Mouse (Mus musculus) intestine, postnatal 0 days (tissue): ENCODE data around the gene Dmac2. TPM values are rescaled to one million over a fixed set of nuclear protein-coding genes. Genes with fewer than 3 reads are reported as not detected.

Experiments
- ATAC-seq: fragments of 200-750 bp; cut with Nextera tagmentation; 2 replicates; pipeline ENCODE4 v1.8.0; 2017; ENCODE audit warnings: mild to moderate bottlenecking, moderate TSS enrichment, moderate library complexity
- H3K27ac ChIP-seq: fragments of 300-500 bp; sonication (generic); 2 replicates; pipeline ENCODE4 v1.5.1; 2014; ENCODE audit warnings: mild to moderate bottlenecking, low read depth, low read length, moderate library complexity
- H3K27me3 ChIP-seq: fragments of 300-500 bp; sonication (generic); replicated peaks from 2 replicates; pipeline ENCODE4 v1.6.1; 2014; ENCODE audit warnings: low read length, mixed read lengths; ENCODE audit not compliant: control insufficient read depth, insufficient read depth
- H3K36me3 ChIP-seq: fragments of 300-500 bp; sonication (generic); 2 replicates; pipeline ENCODE4 v1.6.1; 2014; ENCODE audit warnings: mild to moderate bottlenecking, moderate library complexity; ENCODE audit not compliant: control insufficient read depth, insufficient read depth
- H3K4me1 ChIP-seq: fragments of 300-500 bp; sonication (generic); replicated peaks from 2 replicates; pipeline ENCODE4 v1.6.1; 2014; ENCODE audit warnings: antibody characterized with exemption, low read length, mixed read lengths; ENCODE audit not compliant: control insufficient read depth, insufficient read depth
- H3K4me2 ChIP-seq: fragments of 300-500 bp; sonication (generic); replicated peaks from 2 replicates; pipeline ENCODE4 v1.6.1; 2014; ENCODE audit warnings: low read depth, mild to moderate bottlenecking, moderate library complexity
- H3K4me3 ChIP-seq: fragments of 300-500 bp; sonication (generic); 2 replicates; pipeline ENCODE4 v1.5.1; 2014; ENCODE audit warnings: low read depth, low read length
- H3K9ac ChIP-seq: fragments of 300-500 bp; sonication (generic); 2 replicates; pipeline ENCODE4 v1.6.1; 2014; ENCODE audit warnings: mild to moderate bottlenecking, low read depth, low read length
- H3K9me3 ChIP-seq: fragments of 300-500 bp; sonication (generic); 2 replicates; pipeline ENCODE4 v1.6.1; 2016; ENCODE audit warnings: mixed run types; ENCODE audit not compliant: control insufficient read depth
- CTCF ChIP-seq: sonication (generic); IDR thresholded peaks from 2 replicates; pipeline ENCODE4 v1.5.1; 2016; ENCODE audit warnings: low read depth, mild to moderate bottlenecking, control low read depth, antibody characterized with exemption, moderate library complexity
- WGBS: fragments of 180-500 bp; shearing (Covaris S2); extraction: QIAGEN DNeasy Blood & Tissue Kit; methylation state at CpG from one replicate; pipeline ENCODE4 v1.1.7; 2014; 5-methylcytosine and 5-hydroxymethylcytosine counted together
- polyA plus RNA-seq: library from polyadenylated mRNA; unstranded; fragments of >200 nt; fragmentation: Nextera tagmentation; extraction: Ambion mirVana; gene quantifications from 2 replicates; pipeline ENCODE4 v1.2.1, GENCODE M21; 2015

Dmac2 gene
- polyA plus RNA-seq, 1 experiment from 2014 or later, result 29.0 TPM

DNA sequence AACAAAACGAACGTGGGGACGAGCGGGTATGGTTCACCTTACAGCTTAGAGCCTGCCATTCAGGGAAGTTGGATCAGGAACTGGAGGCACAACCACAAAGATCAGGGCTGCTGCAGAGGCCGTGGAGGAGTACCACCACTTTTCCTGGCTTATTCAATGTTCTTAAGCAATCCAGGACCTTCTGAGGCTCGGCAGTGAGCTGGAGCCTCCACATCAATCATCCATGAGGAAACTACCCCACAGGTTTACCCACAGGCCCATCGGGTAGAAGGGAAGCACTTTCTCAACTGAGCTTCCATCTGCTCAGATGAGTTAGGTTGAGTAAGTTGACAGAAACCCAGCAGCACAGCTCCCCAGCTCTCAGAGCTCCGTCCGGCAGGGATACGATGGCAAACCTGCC is 39.8 kb upstream of the Dmac2 start:
- Histone ChIP-seq H3K4me1 (0 out of 2 replicates have a peak, but pooled peaks cover 4% of the 10 kb centered on the region), H3K4me2 (no peak overlapping the region), H3K9ac (no peak overlapping the region), H3K4me3 (no peak overlapping the region), H3K27ac (no peak overlapping the region), H3K36me3 (no peaks in the 10 kb centered on the region), H3K9me3 (no peaks in the 10 kb centered on the region), H3K27me3 (no peaks in the 10 kb centered on the region)
- WGBS, result 86% methylated on average over 10 of the region's 10 CpGs
- no peak for ATAC-seq
- no peak for TF ChIP-seq CTCF

- Histone ChIP-seq H3K27me3 (no peaks in the 10 kb centered on the region), H3K27ac (no peak overlapping the region), H3K4me2 (no peak overlapping the region), H3K36me3 (no peaks in the 10 kb centered on the region), H3K9ac (no peak overlapping the region), H3K4me3 (no peak overlapping the region), H3K4me1 (no peaks in the 10 kb centered on the region), H3K9me3 (no peaks in the 10 kb centered on the region)
- WGBS, result 86% methylated on average over 15 of the region's 15 CpGs
- no peak for TF ChIP-seq CTCF
- ATAC-seq, result no peak
These were observed 36.9 kb upstream of the Dmac2 start for GRCm38 (mm10) chr7:25582301-25582810.

GRCm38 (mm10) chr7:25584651-25585050 is 34.6 kb upstream of the Dmac2 start:
- TF ChIP-seq CTCF, result no peak
- Histone ChIP-seq H3K27me3 (no peaks in the 10 kb centered on the region), H3K27ac (no peak overlapping the region), H3K9me3 (no peaks in the 10 kb centered on the region), H3K9ac (no peak overlapping the region), H3K4me2 (no peak overlapping the region), H3K4me3 (no peak overlapping the region), H3K36me3 (no peaks in the 10 kb centered on the region), H3K4me1 (no peaks in the 10 kb centered on the region)
- WGBS, result 85% methylated on average over 5 of the region's 5 CpGs
- no peak for ATAC-seq

DNA sequence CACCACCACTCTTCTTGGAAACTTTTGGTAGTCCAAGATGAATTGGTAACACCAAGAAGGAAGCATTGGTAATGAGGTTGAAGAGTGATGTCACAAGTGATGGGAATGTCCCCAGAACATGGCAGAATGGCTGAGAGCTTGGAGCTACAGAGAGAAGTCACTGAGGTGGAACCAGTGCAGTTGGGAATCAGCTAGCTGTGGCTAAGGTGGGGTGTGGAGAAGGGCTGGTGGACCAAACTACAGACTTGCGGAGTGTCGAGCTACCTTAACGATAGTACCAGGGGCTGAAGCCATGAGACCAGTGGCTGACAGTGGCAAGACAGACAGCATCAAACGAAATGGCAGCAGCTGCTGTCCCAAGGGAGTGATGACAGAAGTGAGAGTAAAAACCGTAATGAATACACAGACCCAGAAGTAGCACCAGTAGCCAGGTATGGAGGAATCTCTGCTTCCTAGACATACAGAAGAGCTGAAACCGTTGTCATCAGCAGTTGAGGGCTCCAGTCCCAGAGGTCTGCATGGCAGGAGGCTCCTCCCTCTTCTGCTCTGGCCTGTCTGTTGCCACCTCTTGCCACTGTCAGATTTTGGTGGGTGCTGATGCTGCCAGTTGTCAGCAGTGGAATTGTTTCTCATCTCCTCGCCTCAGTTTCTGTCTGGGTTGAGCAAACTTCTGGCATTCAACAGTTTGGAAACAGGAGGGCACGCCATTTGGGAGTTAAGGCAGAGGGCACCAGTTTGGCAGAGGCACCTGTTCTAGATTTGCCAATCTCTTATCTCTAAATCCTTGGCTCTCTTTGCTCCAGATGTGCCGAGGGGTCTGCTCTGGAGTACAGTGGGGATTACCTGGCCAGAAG is 33.6 kb upstream of the Dmac2 start:
- no peak for TF ChIP-seq CTCF
- ATAC-seq, result no peak
- 76% methylated on average over 9 of the region's 9 CpGs for WGBS
- Histone ChIP-seq H3K9me3 (no peaks in the 10 kb centered on the region), H3K27me3 (no peaks in the 10 kb centered on the region), H3K9ac (no peak overlapping the region), H3K4me3 (no peak overlapping the region), H3K4me1 (no peaks in the 10 kb centered on the region), H3K27ac (no peak overlapping the region), H3K36me3 (no peaks in the 10 kb centered on the region), H3K4me2 (no peak overlapping the region)

- WGBS, result 81% methylated on average over 2 of the region's 2 CpGs
- Histone ChIP-seq H3K4me1 (no peaks in the 10 kb centered on the region), H3K9ac (no peak overlapping the region), H3K9me3 (no peaks in the 10 kb centered on the region), H3K4me3 (no peak overlapping the region), H3K27me3 (no peaks in the 10 kb centered on the region), H3K4me2 (no peak overlapping the region), H3K27ac (no peak overlapping the region), H3K36me3 (no peaks in the 10 kb centered on the region)
- TF ChIP-seq CTCF, result no peak
- ATAC-seq, result no peak
These were observed 28.0 kb upstream of the Dmac2 start for GRCm38 (mm10) chr7:25591226-25591625.

DNA sequence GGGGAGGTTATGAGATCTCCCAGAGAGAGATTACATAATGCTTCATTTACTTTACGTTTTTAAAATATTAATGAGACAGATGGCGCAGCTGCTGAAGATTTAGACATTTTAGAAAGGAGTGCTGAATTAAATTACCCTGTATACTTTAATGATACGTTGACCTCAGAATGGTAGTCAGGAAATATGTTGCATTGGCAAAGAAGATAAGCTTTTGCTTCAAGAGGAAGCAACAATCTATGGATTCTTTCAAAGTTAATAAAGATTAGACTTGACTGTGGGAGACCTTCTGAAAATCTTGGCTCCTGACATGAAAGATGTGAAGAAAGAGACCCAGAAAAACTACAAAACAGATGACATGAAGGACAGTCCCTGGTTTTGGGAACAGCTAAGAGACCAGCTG is 25.4 kb upstream of the Dmac2 start:
- no peak overlapping the region for H3K9ac ChIP-seq
- WGBS, result 69% methylated on average over 3 of the region's 3 CpGs

More for the DNA sequence above, 25.4 kb upstream of the Dmac2 start:
- Histone ChIP-seq H3K4me3 (no peak overlapping the region), H3K27me3 (no peaks in the 10 kb centered on the region), H3K27ac (no peak overlapping the region), H3K9me3 (no peaks in the 10 kb centered on the region), H3K36me3 (no peaks in the 10 kb centered on the region), H3K4me1 (no peaks in the 10 kb centered on the region), H3K4me2 (no peak overlapping the region)
- TF ChIP-seq CTCF, result no peak
- no peak for ATAC-seq
